Mouse (Mus musculus) liver, embryonic 13.5 days (tissue): ENCODE results near the gene Hcfc1. TPM values are rescaled to one million over a fixed set of nuclear protein-coding genes. Genes with fewer than 3 reads are reported as not detected.

Experiments
- ATAC-seq: fragments of 200-750 bp; cut with Nextera tagmentation; 2 replicates; pipeline ENCODE4 v1.8.0; 2017; ENCODE audit warnings: low read depth, mild to moderate bottlenecking, moderate number of reproducible peaks, moderate library complexity
- DNase-seq: peaks from one replicate; pipeline ENCODE4 v3.0.0; 2022
- H3K27ac ChIP-seq: fragments of 300-500 bp; sonication (generic); 2 replicates; pipeline ENCODE4 v1.5.1; 2015; ENCODE audit warnings: moderate library complexity, mild to moderate bottlenecking, inconsistent platforms
- H3K27me3 ChIP-seq: fragments of 300-500 bp; sonication (generic); 2 replicates; pipeline ENCODE4 v1.6.1; 2015; ENCODE audit warnings: mild to moderate bottlenecking, inconsistent platforms
- H3K36me3 ChIP-seq: fragments of 300-500 bp; sonication (generic); 2 replicates; pipeline ENCODE4 v1.6.1; 2015; ENCODE audit warnings: mild to moderate bottlenecking, inconsistent platforms
- H3K4me1 ChIP-seq: fragments of 300-500 bp; sonication (generic); replicated peaks from 2 replicates; pipeline ENCODE4 v1.6.1; 2015; ENCODE audit warnings: inconsistent platforms
- H3K4me2 ChIP-seq: fragments of 300-500 bp; sonication (generic); 2 replicates; pipeline ENCODE4 v1.6.1; 2015; ENCODE audit warnings: inconsistent platforms, mild to moderate bottlenecking, moderate library complexity
- H3K4me3 ChIP-seq: fragments of 300-500 bp; sonication (generic); replicated peaks from 2 replicates; pipeline ENCODE4 v1.5.1; 2015; ENCODE audit warnings: mild to moderate bottlenecking, inconsistent platforms
- H3K9ac ChIP-seq: fragments of 300-500 bp; sonication (generic); 2 replicates; pipeline ENCODE4 v1.6.1; 2015; ENCODE audit warnings: mild to moderate bottlenecking, inconsistent platforms
- H3K9me3 ChIP-seq: fragments of 300-500 bp; sonication (generic); replicated peaks from 2 replicates; pipeline ENCODE4 v1.6.1; 2016; ENCODE audit warnings: inconsistent platforms
- WGBS: fragments of 180-500 bp; shearing (Covaris S2); methylation state at CpG from one replicate; pipeline ENCODE4 v1.1.7; 2015; ENCODE audit not compliant: insufficient replicate concordance; 5-methylcytosine and 5-hydroxymethylcytosine counted together
- polyA plus RNA-seq: library from polyadenylated mRNA; unstranded; fragments of >200 nt; fragmentation: Nextera tagmentation; extraction: Ambion mirVana; gene quantifications from 2 replicates; pipeline ENCODE4 v1.2.1, GENCODE M21; 2015

Hcfc1 gene
- polyA plus RNA-seq, 1 experiment from 2014 or later: 34.9 TPM

DNA sequence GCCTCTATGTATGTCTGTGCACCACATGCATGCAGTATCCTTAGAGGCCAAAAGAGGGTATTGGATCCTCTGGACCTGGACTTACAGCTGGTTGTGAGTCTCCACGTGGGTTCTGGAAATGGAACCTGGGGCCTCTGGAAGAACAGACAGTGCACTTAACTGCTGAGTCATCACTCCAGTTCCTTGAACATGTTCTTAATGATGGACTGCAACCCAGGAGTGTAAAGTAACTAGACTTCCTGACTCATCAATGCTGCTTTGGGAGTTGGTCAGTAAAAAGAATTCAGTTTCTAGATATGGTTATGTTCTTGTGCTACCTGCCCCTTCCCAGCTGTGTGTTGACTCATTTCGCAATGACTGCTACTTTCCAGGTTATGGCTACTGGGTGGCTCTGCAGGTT, 34.3 kb downstream of the Hcfc1 start:
- Histone ChIP-seq H3K9ac (no peak overlapping the region), H3K36me3 (no peaks in the 10 kb centered on the region), H3K4me3 (no peak overlapping the region), H3K4me1 (peaks cover 27% of the 10 kb centered on the region), H3K27me3 (no peaks in the 10 kb centered on the region), H3K4me2 (no peak overlapping the region), H3K27ac (no peak overlapping the region), H3K9me3 (no peaks in the 10 kb centered on the region)
- WGBS: 48% methylated on average over 2 of the region's 2 CpGs
- no peak for ATAC-seq
- DNase-seq: no peak

DNA sequence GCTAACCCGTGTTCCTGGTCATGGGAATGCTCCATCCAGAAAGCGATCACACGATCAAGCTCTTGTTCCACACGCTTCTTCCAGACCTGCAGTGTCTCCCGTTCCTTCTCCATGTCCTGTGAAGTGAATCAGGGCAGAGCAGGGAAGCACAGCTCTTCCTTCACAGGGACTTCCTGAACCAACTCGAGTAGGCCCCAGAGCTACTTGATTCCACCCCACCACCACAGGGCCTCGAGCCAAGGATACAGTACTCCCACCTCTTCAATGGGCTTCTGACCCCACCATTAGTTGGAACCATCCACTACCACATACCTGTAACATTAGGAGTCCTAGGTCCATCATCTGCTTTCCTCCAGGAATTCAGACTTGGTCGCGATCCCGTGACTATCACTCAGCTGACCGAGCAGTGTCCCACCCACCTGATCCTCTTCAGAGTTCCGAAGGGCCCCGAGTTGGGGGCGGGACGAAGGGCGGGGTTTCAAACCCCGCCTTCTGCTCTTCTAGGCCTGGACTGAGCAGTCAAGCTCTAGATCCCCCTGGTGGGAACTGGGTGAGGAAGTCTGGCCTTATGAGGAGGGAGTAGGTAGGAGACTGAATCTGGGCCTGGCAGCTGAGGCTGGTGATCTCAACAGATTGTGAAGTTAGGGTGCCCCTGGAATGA, 35.6 kb downstream of the Hcfc1 start, which contains the start of gene Renbp:
Renbp (minus strand) TSS at position 449 of the 661 bp plus-strand sequence.
- 27% methylated on average over 17 of the region's 17 CpGs for WGBS
- Histone ChIP-seq H3K9me3 (no peaks in the 10 kb centered on the region), H3K36me3 (no peaks in the 10 kb centered on the region), H3K4me2 (peak within 1 kb of the TSS; percentile 53), H3K4me1 (peaks cover 27% of the 10 kb centered on the region), H3K4me3 (peak within 1 kb of the TSS; percentile 42), H3K9ac (peak within 1 kb of the TSS; percentile 39), H3K27ac (no peak within 1 kb of the TSS), H3K27me3 (no peaks in the 10 kb centered on the region)
- peak; percentile 92 for ATAC-seq
- DNase-seq: peak; percentile 71

DNA sequence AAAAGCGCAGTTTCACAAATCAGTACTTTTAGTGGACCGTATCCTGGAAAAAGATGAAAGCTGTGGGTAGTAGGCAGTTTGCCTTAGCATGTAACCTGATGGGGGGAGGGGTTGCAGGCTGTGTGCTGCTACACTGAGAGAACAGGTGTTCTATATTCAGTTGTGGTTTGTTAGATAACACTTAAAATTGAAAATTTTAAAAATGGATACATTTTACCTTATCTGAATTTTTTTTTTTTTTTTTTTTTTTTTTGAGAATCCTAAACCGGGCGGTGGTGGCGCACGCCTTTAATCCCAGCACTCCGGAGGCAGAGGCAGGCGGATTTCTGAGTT, 43.6 kb downstream of the Hcfc1 start:
- H3K9ac ChIP-seq: peak overlapping the region; percentile 79
- peak overlapping the region; percentile 80 for H3K4me2 ChIP-seq
- no peak for DNase-seq
- no peaks in the 10 kb centered on the region for H3K9me3 ChIP-seq
- ATAC-seq: no peak
- peak overlapping the region; percentile 78; the same call in 1 of the 2 replicates for H3K27ac ChIP-seq
- peaks cover 24% of the 10 kb centered on the region for H3K36me3 ChIP-seq
- 63% methylated on average over 8 of the region's 8 CpGs for WGBS
- peak overlapping the region; percentile 70 for H3K4me3 ChIP-seq
- H3K27me3 ChIP-seq: no peaks in the 10 kb centered on the region
- peaks cover 13% of the 10 kb centered on the region; the same call in 1 of the 2 replicates for H3K4me1 ChIP-seq

DNA sequence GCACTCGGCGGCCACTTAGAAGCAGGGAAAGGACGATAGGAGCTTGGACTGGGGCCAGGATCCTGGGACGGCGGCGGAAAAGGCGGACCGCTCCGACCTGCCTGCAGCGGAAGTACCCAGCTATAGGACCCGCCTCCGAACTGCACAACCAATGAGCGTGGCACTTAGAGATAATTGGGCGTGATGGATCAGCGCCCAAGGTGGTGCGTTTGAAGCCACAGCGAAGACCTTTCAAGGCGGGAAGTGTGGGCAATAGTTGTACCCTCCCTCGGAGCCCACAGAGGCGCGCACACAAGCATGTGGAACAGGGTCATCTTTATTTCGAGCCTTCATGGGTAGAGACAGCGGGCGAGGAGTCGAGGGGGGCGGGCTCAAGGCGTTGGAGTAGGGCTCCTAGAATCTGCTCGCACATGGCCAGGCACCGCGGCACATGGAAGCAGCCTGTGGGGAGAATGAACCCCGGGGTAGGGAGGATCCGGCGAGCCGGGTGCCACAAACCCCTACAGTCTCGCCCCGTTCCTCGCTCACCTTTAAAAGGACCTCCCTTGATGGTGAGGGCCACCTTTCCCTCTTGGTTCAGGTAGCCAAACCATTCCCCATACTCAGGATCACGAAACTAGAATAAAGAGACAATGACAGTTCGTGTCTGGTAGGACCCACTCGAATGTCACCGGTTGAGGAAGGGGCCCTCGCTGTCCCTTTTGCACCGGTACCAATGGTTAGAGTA, 44.2 kb downstream of the Hcfc1 start, which contains the start of the genes Arhgap4 and Naa10:
Arhgap4 (minus strand) TSS at position 48 of the 727 bp plus-strand sequence.
Naa10 (minus strand) TSS at position 122 of the 727 bp plus-strand sequence.
- 14% methylated on average over 43 of the region's 43 CpGs for WGBS
- peak within 1 kb of the TSS; percentile 70 for H3K4me3 ChIP-seq
- no peaks in the 10 kb centered on the region for H3K9me3 ChIP-seq
- H3K27ac ChIP-seq: peak within 1 kb of the TSS; percentile 78
- peak within 1 kb of the TSS; percentile 80 for H3K4me2 ChIP-seq
- ATAC-seq (peak; percentile 98), DNase-seq (peak; percentile 79)
- peak within 1 kb of the TSS; percentile 79 for H3K9ac ChIP-seq
- peaks cover 29% of the 10 kb centered on the region for H3K36me3 ChIP-seq
- peaks cover 13% of the 10 kb centered on the region; the same call in 1 of the 2 replicates for H3K4me1 ChIP-seq
- H3K27me3 ChIP-seq: no peaks in the 10 kb centered on the region

DNA sequence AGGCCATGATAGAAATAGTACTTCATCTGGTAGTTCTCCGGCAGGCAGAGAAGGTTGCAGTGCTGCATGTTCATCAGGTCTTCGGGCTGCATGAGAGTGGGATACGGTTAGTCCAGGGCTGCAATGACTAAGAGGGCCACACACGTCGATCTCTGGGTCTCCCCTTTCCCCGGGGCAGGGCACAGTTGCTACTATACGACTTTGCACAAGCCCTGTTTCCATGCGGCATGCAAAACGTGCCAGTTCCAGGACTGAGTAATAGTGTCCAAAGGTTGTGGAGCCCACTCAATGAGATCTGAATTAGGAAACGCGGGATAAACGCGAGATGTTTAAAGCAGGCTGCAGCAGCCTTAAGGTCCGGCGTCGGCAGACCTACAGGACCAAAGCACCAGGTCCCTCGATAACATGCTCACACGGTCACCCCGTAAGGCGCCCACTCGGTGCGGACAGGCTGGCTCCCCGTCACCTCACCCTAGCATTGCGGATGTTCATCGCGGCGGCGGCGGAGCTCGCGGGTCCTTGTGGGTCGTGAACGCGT, 44.8 kb downstream of the Hcfc1 start:
- Histone ChIP-seq H3K9me3 (no peaks in the 10 kb centered on the region), H3K36me3 (peaks cover 32% of the 10 kb centered on the region), H3K27ac (peak overlapping the region; percentile 73), H3K4me2 (peak overlapping the region; percentile 80), H3K9ac (peak overlapping the region; percentile 79), H3K4me1 (peaks cover 13% of the 10 kb centered on the region; the same call in 1 of the 2 replicates), H3K4me3 (peak overlapping the region; percentile 70), H3K27me3 (no peaks in the 10 kb centered on the region)
- 16% methylated on average over 34 of the region's 34 CpGs for WGBS
- DNase-seq (no peak), ATAC-seq (peak; percentile 4; the same call in 1 of the 2 replicates)

DNA sequence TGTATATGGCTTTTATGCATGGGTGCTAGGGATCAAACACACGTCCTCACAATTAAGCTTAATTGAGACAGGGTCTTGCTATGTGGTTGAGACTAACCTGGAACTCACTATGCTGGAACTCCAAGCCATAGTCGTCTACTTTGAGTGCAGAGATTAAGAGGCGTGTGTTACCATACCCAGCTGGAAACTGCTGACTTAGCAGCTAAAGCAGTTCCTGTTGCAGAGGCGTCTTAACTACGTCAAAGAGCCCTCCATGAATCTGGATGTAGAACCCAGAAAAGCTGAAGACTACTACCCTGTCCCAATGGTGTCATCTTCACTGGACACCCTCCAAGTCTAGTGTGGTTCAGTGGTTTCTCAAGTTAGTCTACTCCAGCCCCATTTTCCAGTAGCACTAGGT, 47.5 kb downstream of the Hcfc1 start:
- Histone ChIP-seq H3K27me3 (no peaks in the 10 kb centered on the region), H3K27ac (no peak overlapping the region; the same call in 1 of the 2 replicates), H3K4me2 (no peak overlapping the region), H3K4me3 (no peak overlapping the region), H3K9me3 (no peaks in the 10 kb centered on the region), H3K36me3 (peaks cover 32% of the 10 kb centered on the region), H3K4me1 (peaks cover 32% of the 10 kb centered on the region), H3K9ac (no peak overlapping the region)
- 74% methylated on average over 5 of the region's 5 CpGs for WGBS
- ATAC-seq (no peak), DNase-seq (no peak)

DNA sequence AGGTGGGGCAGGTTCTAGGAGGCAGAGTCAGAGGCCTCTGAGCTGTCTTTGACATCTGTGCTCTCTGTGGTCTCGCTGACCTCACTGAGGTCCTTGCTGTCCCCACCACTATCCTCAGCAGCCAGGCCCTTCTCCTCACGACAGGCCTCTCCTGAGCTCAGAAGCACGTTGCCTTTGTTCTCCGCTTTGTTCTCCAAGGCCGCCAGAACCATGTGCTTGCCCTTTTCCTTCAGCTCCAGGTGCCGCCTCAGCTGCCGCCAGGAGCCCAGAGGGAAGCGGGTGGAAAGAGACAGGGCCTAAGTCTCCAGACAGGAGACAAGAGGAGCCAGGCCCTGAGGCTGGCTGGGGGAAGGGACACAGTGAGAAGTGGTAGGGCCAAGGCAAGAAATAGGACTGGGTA, 49.2 kb downstream of the Hcfc1 start:
- ATAC-seq: no peak
- DNase-seq: no peak
- Histone ChIP-seq H3K36me3 (peaks cover 32% of the 10 kb centered on the region), H3K27ac (no peak overlapping the region), H3K4me3 (no peak overlapping the region), H3K9ac (no peak overlapping the region), H3K4me1 (peaks cover 32% of the 10 kb centered on the region), H3K27me3 (no peaks in the 10 kb centered on the region), H3K9me3 (no peaks in the 10 kb centered on the region), H3K4me2 (no peak overlapping the region)
- WGBS: 75% methylated on average over 8 of the region's 8 CpGs

DNA sequence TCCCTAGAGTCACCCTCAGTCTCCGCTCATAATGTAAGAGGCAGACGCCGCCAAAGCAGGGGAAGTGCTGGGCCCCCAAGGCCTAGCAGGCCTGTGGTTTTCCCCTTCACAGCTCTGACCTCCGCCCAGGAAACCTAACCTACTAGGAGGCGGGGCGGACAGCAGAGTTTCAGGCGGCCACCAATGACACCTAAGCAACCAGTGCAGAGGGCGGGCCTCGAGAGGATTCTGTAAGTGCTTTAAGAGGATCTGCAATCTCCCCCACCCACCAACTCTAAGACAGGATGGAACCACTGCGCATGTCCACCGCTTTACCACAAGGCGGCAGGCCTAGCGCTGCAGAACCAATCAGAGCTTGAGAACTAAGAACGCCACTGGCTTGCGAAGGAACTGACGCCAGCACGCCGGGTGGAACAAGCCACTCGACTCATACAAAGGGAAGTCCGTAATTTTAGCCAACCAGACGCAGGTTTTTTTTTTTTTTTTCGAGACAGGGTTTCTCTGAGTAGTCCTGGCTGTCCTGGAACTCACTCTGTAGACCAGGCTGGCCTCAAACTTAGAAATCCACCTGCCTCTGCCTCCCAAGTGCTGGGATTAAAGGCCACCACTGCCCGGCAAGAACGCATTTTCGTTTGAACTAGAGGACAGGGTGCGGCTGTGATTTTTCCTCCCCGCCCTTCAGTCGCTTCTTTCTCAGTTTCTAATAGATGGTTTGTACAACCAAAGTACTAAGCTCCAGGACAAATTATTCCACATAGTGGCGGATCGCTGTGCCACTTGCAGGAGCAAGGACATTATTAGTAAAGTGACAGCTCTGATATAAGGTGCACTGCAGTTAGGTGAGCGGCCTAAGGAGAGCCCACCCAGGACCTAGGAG, 51.1 kb downstream of the Hcfc1 start:
- H3K27ac ChIP-seq: peak overlapping the region; percentile 82
- DNase-seq: peak; percentile 89
- H3K4me2 ChIP-seq: peak overlapping the region; percentile 74
- peak; percentile 96 for ATAC-seq
- H3K36me3 ChIP-seq: peaks cover 32% of the 10 kb centered on the region
- H3K4me1 ChIP-seq: peaks cover 40% of the 10 kb centered on the region
- H3K4me3 ChIP-seq: peak overlapping the region; percentile 47
- H3K9ac ChIP-seq: peak overlapping the region; percentile 63
- no peaks in the 10 kb centered on the region for H3K27me3 ChIP-seq
- H3K9me3 ChIP-seq: no peaks in the 10 kb centered on the region
- 23% methylated on average over 31 of the region's 31 CpGs for WGBS

DNA sequence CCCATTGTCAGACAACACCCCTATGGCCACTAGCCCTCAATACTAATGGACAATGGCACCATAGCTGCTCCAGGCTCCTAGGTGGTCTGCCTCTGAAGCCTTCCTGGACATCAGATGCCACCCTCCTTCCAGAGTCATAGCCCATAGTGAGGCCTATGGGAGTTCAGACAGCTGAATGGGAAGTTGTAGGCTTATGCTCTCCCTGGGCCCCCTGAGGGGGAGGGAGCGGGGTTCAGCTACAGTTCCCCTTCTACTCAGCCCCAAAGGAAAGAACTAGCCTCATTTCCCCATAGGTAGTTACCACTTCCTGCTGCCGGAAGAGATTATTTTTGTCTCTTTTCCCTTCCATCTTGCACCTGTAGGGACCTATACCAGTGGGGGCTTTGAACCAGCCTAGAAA, 54.6 kb downstream of the Hcfc1 start:
- WGBS: 46% methylated on average over 2 of the region's 2 CpGs
- peak overlapping the region; percentile 53; the same call in 1 of the 2 replicates for H3K4me3 ChIP-seq

DNA sequence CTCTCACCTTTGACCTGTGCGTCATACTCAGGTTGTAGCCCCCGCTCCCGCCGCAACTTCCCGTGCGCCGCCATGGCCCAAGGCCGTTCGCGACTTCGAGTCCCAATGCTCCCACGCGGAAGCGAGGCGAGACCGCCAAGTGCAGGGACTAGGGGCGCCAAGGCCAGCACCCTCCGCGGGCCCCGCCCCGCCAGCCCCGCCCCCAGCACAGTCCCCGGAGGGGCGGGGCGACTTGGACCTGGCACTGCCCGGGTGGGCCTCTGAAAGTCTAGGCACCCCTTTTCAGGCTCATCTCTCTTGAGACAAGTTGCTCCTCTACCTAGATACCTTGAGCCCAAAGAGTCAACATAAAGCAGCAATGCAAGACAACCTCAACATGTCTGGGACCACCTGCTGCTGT, 55.0 kb downstream of the Hcfc1 start:
- WGBS: 8% methylated on average over 21 of the region's 26 CpGs
- peak overlapping the region; percentile 74 for H3K4me2 ChIP-seq
- no peaks in the 10 kb centered on the region for H3K9me3 ChIP-seq
- peaks cover 52% of the 10 kb centered on the region for H3K4me1 ChIP-seq
- peak; percentile 45; the same call in 1 of the 2 replicates for ATAC-seq
- no peaks in the 10 kb centered on the region for H3K27me3 ChIP-seq
- DNase-seq: peak; percentile 39
- H3K4me3 ChIP-seq: peak overlapping the region; percentile 53
- H3K9ac ChIP-seq: peak overlapping the region; percentile 69
- H3K36me3 ChIP-seq: no peaks in the 10 kb centered on the region
- H3K27ac ChIP-seq: peak overlapping the region; percentile 76

More for the DNA sequence above, 54.6 kb downstream of the Hcfc1 start:
- DNase-seq: no peak
- peak overlapping the region; percentile 74 for H3K4me2 ChIP-seq
- peaks cover 53% of the 10 kb centered on the region for H3K4me1 ChIP-seq
- H3K9me3 ChIP-seq: no peaks in the 10 kb centered on the region
- peak overlapping the region; percentile 76 for H3K27ac ChIP-seq
- ATAC-seq: no peak
- no peaks in the 10 kb centered on the region for H3K27me3 ChIP-seq
- no peaks in the 10 kb centered on the region for H3K36me3 ChIP-seq
- H3K9ac ChIP-seq: no peak overlapping the region
